Mouse (Mus musculus): Measurements from ENCODE around the gene Fcgbp. TPM values are rescaled to one million over a fixed set of nuclear protein-coding genes. Genes with fewer than 3 reads are reported as not detected.
"Not testable (repeated sequence)": the region's sequence is repeated elsewhere in the genome, so short reads cannot be mapped to it uniquely, and the experiment has no call there.

Gene Fcgbp
- total RNA-seq, 2 experiments from 2014 or later = 0.13 TPM; not detected in 1

DNA sequence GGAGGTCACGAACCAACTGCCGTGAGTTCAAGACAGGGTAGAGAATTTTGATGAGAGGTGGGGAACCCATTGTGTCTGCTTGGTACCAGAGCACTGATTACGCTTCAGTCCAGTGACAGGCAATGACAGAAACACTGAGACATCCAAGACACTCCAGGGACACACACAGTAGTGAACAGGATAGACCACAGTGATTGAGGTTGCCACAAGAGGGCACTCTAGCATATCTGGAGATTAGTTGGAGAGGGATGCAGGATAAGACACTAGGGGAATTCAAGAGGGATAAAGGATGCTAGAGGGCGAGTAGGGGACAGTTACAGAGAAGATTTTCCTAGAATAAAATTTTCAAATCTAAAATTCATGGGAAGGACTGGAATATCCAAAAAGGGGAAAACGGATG lies 66.6 kb downstream of the Fcgbp start:
- DNase-seq = no peak
- intact Hi-C loops (cut with DNase I) = no loop called here

DNA sequence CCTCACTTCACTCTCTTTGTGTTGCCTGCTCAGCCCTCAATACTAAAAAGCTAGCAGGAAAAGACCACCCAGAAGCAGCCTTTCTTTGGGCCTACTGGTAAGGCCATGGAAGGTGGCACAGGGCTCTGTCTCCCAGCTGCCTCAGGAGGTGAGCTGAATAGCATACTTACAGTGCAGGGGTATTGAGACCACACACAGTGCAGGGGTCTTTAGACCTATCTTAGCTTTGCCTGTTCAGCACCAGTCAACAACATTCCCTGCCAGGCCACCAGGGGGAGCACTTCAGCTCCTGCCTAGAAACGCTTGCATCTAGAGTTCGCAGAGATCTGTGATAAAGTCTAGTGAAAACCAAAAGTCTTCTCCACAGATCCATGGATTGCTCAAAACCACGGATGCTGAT lies 77.2 kb downstream of the Fcgbp start:
- DNase-seq = peak; percentile 38 to 50
- intact Hi-C loops (cut with DNase I) = loop anchor here (1.0 to 2.0 kb wide), 2 partner anchors 67 to 151 kb away; no protein-coding TSS in a partner anchor

DNA sequence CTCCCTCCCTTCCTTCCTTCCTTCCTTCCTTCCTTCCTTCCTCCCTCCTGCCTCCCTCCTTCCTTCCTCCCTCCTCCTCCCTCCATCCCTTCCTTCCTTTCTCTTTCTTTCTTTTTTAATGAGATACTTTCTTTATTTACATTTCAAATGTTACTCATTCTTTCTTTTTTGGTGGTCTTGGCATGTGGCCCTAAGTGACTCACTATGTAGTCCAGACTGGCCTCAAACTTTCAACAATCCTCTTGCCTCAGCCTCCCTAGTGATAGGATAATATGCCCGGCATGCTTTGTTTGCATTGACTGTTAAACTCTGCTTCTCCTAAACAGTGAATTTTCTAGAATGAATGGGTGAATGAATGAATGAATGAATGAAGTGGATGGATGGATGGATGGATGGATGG lies 78.8 kb downstream of the Fcgbp start:
- intact Hi-C loops (cut with DNase I) = loop anchor here (2.0 to 5.0 kb wide), 2 partner anchors 65 to 98 kb away; partner anchors contain the start of gene Psmc4

DNA sequence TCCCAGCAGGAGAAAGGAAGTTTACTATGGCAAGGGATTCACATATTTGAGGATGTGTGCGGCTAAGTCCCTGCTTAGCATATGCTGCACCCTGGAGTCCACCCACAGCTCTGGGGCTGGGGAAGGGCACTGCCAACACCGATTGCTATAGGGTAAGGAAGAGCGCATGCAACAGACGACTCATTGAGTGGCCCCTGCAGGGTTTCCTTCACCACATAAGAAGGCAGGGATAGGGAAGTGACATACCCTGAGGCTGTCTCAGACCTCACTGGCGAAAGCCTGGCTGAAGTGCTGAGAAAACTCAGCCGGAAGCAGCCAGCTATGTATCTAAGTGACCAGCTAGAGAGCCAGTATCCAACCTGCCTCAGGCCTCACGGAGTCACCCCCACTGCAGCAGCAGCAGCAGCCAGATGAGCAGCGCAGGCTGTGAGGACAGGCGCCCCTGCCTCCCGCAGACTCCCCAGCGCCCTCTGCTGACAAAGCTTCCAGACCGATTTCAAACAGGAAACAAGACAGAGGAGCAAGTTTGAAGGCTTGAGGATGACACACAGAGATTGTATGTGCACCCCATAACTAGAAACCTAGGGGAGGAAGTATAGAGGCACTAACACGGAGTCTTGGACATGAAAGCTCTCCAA lies 80.7 kb downstream of the Fcgbp start:
- intact Hi-C loops (cut with DNase I) = loop anchor here (5.0 kb wide), 1 partner anchor 99 kb away; the partner anchor contains the start of gene Psmc4
- DNase-seq = no peak

More for the DNA sequence above, 78.8 kb downstream of the Fcgbp start:
- no peak for DNase-seq

DNA sequence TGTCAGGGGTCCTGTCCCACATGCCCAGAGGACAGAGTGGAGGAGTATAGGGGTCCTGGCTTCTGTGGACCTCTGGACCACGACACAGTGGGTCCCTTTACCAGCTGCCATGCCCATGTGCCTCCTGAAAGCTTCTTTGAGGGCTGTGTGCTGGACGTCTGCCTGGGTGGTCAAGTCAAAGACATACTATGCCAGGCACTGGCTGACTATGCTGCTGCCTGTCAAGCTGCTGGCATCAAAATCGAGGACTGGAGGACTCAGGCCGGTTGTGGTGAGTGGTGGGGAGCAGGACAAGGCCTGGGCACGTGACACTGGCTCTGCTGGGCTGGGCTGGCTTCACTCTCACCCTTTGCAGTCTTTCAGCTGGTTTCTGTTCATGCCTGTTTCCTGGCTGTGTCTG lies 82.6 kb downstream of the Fcgbp start:
- not testable (repeated sequence) for DNase-seq
- intact Hi-C loops (cut with DNase I) = loop anchor here (5.0 kb wide), 1 partner anchor 101 kb away; the partner anchor contains the start of gene Psmc4

DNA sequence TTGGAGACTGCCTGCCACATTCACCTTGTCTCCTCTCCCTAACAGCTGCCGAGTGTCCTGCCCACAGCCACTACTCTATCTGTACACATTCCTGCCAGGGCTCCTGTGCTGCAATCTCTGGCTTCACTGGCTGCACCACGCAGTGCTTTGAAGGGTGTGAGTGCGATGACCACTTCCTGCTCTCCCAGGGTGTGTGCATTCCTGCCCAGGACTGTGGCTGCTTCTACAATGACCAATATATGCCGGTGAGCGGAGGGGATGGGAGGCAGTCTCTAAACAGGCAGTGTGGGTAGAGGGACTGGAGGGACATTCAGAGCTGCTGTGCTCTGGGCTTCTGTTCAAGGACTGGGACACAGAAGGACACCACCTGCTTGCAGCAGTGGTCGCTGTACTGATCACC lies 88.3 kb downstream of the Fcgbp start:
- intact Hi-C loops (cut with DNase I) = no loop called here
- no peak for DNase-seq

DNA sequence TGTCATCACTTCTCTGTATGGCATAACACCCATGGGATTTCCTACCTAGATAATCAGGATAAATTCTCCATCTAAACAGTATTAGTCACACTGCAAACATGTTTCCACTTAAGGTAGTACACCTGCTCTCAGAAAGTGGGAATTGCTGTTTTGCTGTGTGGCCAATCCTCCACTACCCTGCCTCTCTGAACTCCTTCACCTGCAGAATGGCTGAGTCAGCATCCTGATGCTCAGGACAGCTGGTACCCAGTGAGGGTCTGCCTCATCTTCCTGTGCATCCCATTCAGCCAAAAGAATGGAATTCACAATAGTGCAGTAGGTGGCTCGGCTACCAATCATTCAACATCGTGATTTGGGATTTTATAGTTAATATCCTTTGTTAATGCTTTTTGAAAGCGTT lies 88.9 kb downstream of the Fcgbp start:
- intact Hi-C loops (cut with DNase I) = no loop called here
- DNase-seq = no peak

DNA sequence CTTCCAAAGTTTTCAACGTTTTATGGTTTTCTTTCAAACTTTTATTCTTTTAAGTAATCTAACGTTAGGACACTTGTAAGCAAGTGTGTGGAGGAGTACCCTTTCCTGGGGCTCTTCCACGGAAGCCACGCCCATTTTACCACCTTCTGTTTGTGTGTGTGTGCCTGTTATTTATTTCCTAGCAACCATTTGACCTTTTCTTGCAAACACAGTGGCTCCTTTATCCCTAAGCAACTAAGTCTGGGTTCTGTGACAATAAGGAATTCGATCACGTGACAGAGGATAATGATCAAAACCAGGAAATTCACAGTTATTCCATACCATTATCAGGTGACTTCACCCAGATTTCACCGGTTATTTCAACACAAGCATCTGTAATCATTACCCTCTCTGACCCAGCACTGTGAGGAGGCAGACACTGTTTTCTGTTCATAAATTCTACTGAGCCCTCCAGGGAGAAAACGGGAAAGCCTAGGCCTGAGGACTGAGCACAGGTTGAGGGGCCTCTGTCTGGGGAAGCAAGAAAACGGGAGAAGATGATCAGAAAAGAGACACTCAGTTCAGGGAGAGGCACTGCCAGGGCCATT lies 90.2 kb downstream of the Fcgbp start:
- intact Hi-C loops (cut with DNase I) = no loop called here
- DNase-seq = no peak

DNA sequence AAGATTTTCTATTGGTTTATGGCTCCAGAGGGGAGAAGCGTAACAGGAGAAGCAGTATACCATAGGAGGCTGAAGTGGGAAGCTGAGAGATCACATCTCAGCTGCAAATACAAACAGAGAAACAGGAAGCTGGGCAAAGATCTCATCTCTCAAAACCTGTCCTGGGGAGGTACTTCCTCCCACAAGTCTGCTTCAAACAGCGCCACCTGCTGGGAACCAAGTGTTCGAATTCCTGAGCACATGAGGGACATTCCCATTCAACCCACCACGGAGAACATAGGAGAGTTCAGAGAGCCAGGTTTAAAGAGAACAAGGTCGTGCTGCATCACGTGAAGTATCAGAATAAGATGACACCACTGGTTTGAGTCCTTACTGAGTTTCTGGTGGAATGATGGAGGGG lies 94.4 kb downstream of the Fcgbp start:
- DNase-seq = no peak
- intact Hi-C loops (cut with DNase I) = no loop called here

DNA sequence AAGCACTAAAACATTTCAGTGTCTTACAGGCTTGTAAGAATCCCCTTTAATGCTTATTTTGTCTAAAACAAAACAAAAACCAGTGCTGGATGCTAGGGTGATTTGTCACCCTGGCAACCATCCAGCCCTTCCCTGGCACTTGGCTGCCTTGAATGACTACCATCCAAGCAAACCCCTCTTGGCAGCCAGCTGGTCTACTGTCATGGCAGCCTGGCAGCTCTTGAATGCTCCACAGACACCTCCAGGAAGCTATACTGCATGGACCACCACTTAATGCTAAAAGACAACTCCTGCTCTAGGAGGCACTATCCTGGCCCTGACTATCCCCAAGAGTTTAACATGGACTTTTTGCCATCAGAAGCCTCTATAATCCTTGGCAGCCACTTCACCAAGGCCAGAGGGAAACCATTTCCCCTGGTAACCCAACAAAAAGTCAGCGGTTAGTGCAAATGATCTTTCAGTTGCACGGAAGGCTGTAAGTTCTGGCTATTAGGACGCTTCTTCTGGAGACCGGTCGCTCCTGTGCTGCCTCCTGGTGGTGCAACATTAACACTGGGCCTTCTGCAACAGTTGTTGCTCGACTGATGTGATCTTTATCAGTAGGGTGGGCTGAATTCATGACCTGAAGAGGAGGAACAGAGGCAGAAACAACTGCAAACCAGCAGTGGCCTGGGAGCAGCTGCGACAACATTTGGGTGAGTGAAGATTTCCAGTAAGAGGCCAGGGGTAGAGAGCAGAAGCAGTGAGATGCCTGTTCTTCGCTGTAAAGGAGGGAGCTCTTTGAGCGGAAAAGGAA lies 97.5 kb downstream of the Fcgbp start:
- intact Hi-C loops (cut with DNase I) = loop anchor here (2.0 kb wide), 1 partner anchor 38 kb away; no protein-coding TSS in a partner anchor
- DNase-seq = peak; percentile 33 to 50

DNA sequence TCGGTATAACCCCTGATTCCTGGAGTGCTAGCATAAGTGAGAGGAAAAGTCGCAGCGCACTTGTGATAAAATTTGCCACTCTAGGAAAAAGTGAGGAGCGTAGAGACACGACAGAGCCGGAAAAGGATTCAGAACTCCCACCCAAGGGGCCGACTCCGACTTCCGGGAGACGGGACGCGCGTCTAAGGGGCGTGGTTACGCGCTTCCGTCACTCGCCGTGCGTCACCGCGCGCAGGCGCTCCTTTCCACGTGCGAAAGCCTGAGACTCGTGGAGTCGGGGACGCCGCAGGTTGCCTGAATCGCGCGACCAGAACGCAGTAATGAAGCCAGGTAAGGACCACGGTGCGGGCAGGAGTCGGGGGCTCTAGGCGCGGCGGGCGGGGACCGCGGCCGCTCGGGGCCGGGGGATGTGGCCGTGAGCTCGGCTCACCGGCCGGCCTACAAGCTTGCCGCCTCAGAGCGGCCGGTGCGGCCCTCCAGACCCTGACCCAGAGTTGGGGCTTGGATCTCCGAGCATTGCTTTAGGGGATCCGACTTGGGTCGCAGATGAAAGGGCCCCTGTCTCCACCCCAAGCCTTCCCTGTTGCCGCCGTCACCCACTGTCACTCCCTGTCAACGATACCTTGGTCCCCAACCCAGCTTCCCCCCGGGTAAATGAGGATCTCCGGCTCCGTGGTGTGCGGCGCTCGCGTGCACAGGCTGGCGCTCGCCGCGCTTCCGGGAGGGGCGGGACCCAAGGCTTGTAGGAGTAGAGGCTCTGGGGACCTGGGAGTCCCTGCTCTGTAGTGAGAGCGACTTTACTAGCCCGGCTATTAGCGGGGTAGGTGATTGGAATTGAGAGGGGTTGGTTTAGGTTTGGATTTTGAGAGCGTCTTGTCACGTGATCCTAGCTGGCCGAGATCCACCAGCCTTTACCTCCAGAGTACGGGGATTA lies 98.7 kb downstream of the Fcgbp start, which contains the start of gene Fbl:
Fbl (plus strand) TSS at position 222 of the 934 bp plus-strand sequence.
- peak; percentile 84 to 85 for DNase-seq
- intact Hi-C loops (cut with DNase I) = loop anchor here (2.0 kb wide), 1 partner anchor 37 kb away; no protein-coding TSS in a partner anchor

Other genes with a start within 250 kb of the Fcgbp start
- gene Zfp59, start 232.6 kb upstream of the Fcgbp start, total RNA-seq (2021) = 1 to 10 TPM; 1.7 to 2.7 TPM
- 1 to 10 TPM; 1.7 to 3.2 TPM for gene Zfp607a, start 213.7 kb upstream of the Fcgbp start, total RNA-seq (2021)
- 1 to 10 TPM; 3.2 to 3.5 TPM for gene Zfp974, start 141.8 kb upstream of the Fcgbp start, total RNA-seq (2021)
- gene Zfp780b, start 92.1 kb upstream of the Fcgbp start, total RNA-seq (2021) = 1 to 10 TPM; 6.0 to 6.9 TPM
- gene Zfp850, start 57.1 kb upstream of the Fcgbp start, total RNA-seq (2021) = under 1 TPM; 0.23 to 0.44 TPM
- gene Psmc4, start 21.1 kb upstream of the Fcgbp start, total RNA-seq (2021) = 100 to 1,000 TPM in 1 of 2 experiments, 10 to 100 TPM in 1; 99.1 to 100 TPM
- not detected for gene 9530053A07Rik, start 58.2 kb downstream of the Fcgbp start, total RNA-seq (2021)
- gene Fbl, start 98.5 kb downstream of the Fcgbp start, total RNA-seq (2021) = 10 to 100 TPM; 18.8 to 22.9 TPM
- 10 to 100 TPM; 82.4 to 90.6 TPM for gene Dyrk1b, start 108.2 kb downstream of the Fcgbp start, total RNA-seq (2021)
- gene Eid2, start 196.6 kb downstream of the Fcgbp start, total RNA-seq (2021) = 1 to 10 TPM; 4.9 to 6.3 TPM
- gene Eid2b, start 206.5 kb downstream of the Fcgbp start, total RNA-seq (2021) = 1 to 10 TPM; 5.2 to 5.9 TPM
- gene Selenov, start 219.9 kb downstream of the Fcgbp start, total RNA-seq (2021) = not detected
- not detected for gene Dll3, start 231.0 kb downstream of the Fcgbp start, total RNA-seq (2021)
- gene Timm50, start 240.8 kb downstream of the Fcgbp start, total RNA-seq (2021) = 10 to 100 TPM; 41.9 to 42.5 TPM